Mouse (Mus musculus) CD4-positive, CD25-positive, alpha-beta regulatory T cell, adult 2 months (primary cell): ENCODE data around the gene Whrn.

Experiments used
- DNase-seq: peaks from one replicate; pipeline ENCODE4 v3.0.0-alpha.2; 2012; ENCODE audit warnings: low read depth, low spot score

Gene Whrn

GRCm38 (mm10) chr4:63450551-63450950, 45.2 kb downstream of the Whrn start:
- DNase-seq, result no peak

GRCm38 (mm10) chr4:63444362-63445066, 51.3 kb downstream of the Whrn start:
- no peak for DNase-seq

- no peak for DNase-seq
Measured at GRCm38 (mm10) chr4:63443101-63443500, 52.7 kb downstream of the Whrn start.

- no peak for DNase-seq
Measured at GRCm38 (mm10) chr4:63441616-63442015, 54.2 kb downstream of the Whrn start.

GRCm38 (mm10) chr4:63440262-63440661, 55.5 kb downstream of the Whrn start:
- DNase-seq, result no peak

- no peak for DNase-seq
Measured at GRCm38 (mm10) chr4:63437968-63438367, 57.8 kb downstream of the Whrn start.

GRCm38 (mm10) chr4:63437119-63437815, 58.5 kb downstream of the Whrn start:
- DNase-seq, result no peak

GRCm38 (mm10) chr4:63435402-63435801, 60.4 kb downstream of the Whrn start:
- no peak for DNase-seq

- DNase-seq, result no peak
Measured at GRCm38 (mm10) chr4:63431098-63431497, 64.7 kb downstream of the Whrn start.

GRCm38 (mm10) chr4:63430357-63430756, 65.4 kb downstream of the Whrn start:
- DNase-seq, result no peak

GRCm38 (mm10) chr4:63426308-63426707, 69.5 kb downstream of the Whrn start:
- DNase-seq, result no peak

- no peak for DNase-seq
Measured at GRCm38 (mm10) chr4:63423811-63424210, 72.0 kb downstream of the Whrn start.

GRCm38 (mm10) chr4:63423231-63423630, 72.6 kb downstream of the Whrn start:
- no peak for DNase-seq

- no peak for DNase-seq
Measured at GRCm38 (mm10) chr4:63420143-63420920, 75.5 kb downstream of the Whrn start.

GRCm38 (mm10) chr4:63418270-63418669, 77.5 kb downstream of the Whrn start:
- no peak for DNase-seq

GRCm38 (mm10) chr4:63417318-63417957, 78.4 kb downstream of the Whrn start:
- DNase-seq, result peak; percentile 87

- no peak for DNase-seq
Measured at GRCm38 (mm10) chr4:63414951-63415350, 80.8 kb downstream of the Whrn start.

GRCm38 (mm10) chr4:63411222-63411621, 84.6 kb downstream of the Whrn start:
- DNase-seq, result peak; percentile 15

GRCm38 (mm10) chr4:63410583-63410934, 85.2 kb downstream of the Whrn start:
- DNase-seq, result peak; percentile 97

- DNase-seq, result peak; percentile 88
Measured at GRCm38 (mm10) chr4:63409908-63410582, 85.7 kb downstream of the Whrn start.

- DNase-seq, result peak; percentile 66
Measured at GRCm38 (mm10) chr4:63409317-63409907, 86.4 kb downstream of the Whrn start.
